Mouse (Mus musculus) liver, embryonic 14.5 days (tissue): ENCODE data around the gene Fars2. TPM values are rescaled to one million over a fixed set of nuclear protein-coding genes. Genes with fewer than 3 reads are reported as not detected.

ENCODE experiments used
- ATAC-seq: fragments of 200-750 bp; cut with Nextera tagmentation; 2 replicates; pipeline ENCODE4 v1.8.0; 2017; ENCODE audit warnings: moderate number of reproducible peaks, mild to moderate bottlenecking, moderate library complexity; ENCODE audit not compliant: insufficient read depth
- DNase-seq, 3 experiments: peaks; one replicate each; pipeline ENCODE4 v3.0.0-alpha.2; 2012 to 2013; ENCODE audit warnings: low read depth in 3 of 3, low spot score in 3 of 3
- H3K27ac ChIP-seq: fragments of 300-500 bp; sonication (generic); 2 replicates; pipeline ENCODE4 v1.5.1; 2014; ENCODE audit warnings: moderate library complexity, mild to moderate bottlenecking, control low read depth, inconsistent platforms
- H3K27me3 ChIP-seq: fragments of 300-500 bp; sonication (generic); 2 replicates; pipeline ENCODE4 v1.6.1; 2014; ENCODE audit warnings: mild to moderate bottlenecking, low read length, moderate library complexity; ENCODE audit not compliant: control insufficient read depth, insufficient read depth
- H3K36me3 ChIP-seq: fragments of 300-500 bp; sonication (generic); replicated peaks from 2 replicates; pipeline ENCODE4 v1.6.1; 2014; ENCODE audit warnings: low read depth; ENCODE audit not compliant: control insufficient read depth, insufficient read depth
- H3K4me1 ChIP-seq, 2 experiments: fragments of 200-500 bp in 1 of 2; fragments of 300-500 bp in 1 of 2; sonication (generic) in 1 of 2; replicated peaks; 2 replicates each; pipeline ENCODE4 v1.6.1; 2012 to 2014; ENCODE audit warnings: antibody characterized with exemption in 1 of 2, inconsistent platforms in 1 of 2, low read length in 1 of 2; ENCODE audit not compliant: control insufficient read depth in 2 of 2, insufficient read depth in 2 of 2
- H3K4me2 ChIP-seq: fragments of 300-500 bp; sonication (generic); 2 replicates; pipeline ENCODE4 v1.6.1; 2014; ENCODE audit warnings: low read depth, mild to moderate bottlenecking, control low read depth, moderate library complexity
- H3K4me3 ChIP-seq, 2 experiments: fragments of 200-500 bp in 1 of 2; fragments of 300-500 bp in 1 of 2; sonication (generic) in 1 of 2; 2 replicates each; pipeline ENCODE4 v1.5.1; 2012 to 2014; ENCODE audit warnings: low read depth in 2 of 2, low read length in 2 of 2, mild to moderate bottlenecking in 2 of 2, control low read depth in 1 of 2, inconsistent platforms in 1 of 2, moderate library complexity in 1 of 2; ENCODE audit not compliant: insufficient read depth in 1 of 2
- H3K9ac ChIP-seq: fragments of 300-500 bp; sonication (generic); replicated peaks from 2 replicates; pipeline ENCODE4 v1.6.1; 2014; ENCODE audit warnings: mild to moderate bottlenecking, control low read depth, moderate library complexity
- H3K9me3 ChIP-seq: fragments of 300-500 bp; sonication (generic); 2 replicates; pipeline ENCODE4 v1.6.1; 2016; ENCODE audit warnings: low read length, mixed read lengths; ENCODE audit not compliant: control insufficient read depth
- CTCF ChIP-seq: IDR thresholded peaks from 2 replicates; pipeline ENCODE4 v1.5.1; 2016; ENCODE audit warnings: antibody characterized with exemption, low read depth, control low read depth
- EP300 ChIP-seq: IDR thresholded peaks from 2 replicates; pipeline ENCODE4 v1.6.1; 2016; ENCODE audit warnings: antibody characterized with exemption, low read depth
- WGBS: fragments of 180-500 bp; shearing (Covaris S2); extraction: QIAGEN DNeasy Blood & Tissue Kit; methylation state at CpG from one replicate; pipeline ENCODE4 v1.1.7; 2014; ENCODE audit not compliant: insufficient replicate concordance; 5-methylcytosine and 5-hydroxymethylcytosine counted together
- polyA plus RNA-seq, 2 experiments: library from polyadenylated mRNA; depleted of rRNA in 1 of 2; stranded (reverse) in 1 of 2; unstranded in 1 of 2; fragments of >200 nt; fragmentation: Nextera tagmentation in 1 of 2; extraction: Ambion mirVana in 1 of 2; gene quantifications; 2 replicates each; pipeline versions ENCODE4 v1.2.1 to v1.2.3; 2012 to 2014

Fars2 gene
- polyA plus RNA-seq, 2 experiments, result 18.8 to 23.0 TPM

DNA sequence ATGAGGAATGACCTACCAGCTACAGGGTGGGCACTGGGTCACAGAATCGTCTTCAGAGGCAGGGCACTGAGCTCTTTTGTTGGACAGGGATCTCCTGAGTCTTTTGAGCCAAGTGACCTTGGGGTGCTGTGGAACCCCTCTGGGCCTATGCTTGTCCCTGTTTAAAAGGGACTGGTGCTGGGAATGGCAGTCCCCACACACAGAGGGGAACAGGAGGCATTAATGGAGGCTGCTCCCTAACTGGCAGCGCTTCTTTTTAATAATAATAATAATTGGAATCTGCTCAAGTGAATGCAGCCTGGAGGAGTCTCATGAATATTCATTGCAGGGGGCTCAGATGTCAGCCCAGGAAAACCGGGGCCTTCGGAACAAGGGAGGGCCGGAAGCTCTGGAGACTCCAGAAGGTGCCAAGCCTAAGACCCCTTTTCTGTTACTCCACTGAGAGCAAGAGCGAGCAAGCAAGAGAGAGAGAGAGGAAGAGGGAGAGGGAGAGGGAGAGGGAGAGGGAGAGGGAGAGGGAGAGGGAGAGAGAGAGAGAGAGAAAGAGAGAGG lies 447.6 kb downstream of the Fars2 start:
- DNase-seq, result no peak
- H3K9me3 ChIP-seq, result no peaks in the 10 kb centered on the region

DNA sequence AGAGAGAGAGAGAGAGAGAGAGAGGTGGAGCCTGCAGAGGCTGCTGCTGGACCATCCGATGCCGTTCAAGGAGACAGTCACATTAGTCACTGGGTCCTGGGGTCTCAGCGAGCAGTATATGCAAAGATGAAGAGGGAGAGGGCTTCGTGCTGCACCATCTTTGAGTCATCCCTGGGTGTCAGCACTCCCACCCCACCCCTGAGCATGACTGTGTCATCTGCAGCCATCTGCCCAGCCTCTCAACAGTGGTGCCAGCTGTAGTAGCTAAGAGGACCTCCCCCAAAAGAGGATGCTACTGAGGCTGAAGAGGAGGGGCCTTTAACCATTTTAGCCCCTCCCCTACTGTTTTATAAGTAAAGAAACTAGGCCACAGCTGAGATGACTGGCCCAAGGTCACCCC lies 459.6 kb downstream of the Fars2 start:
- Histone ChIP-seq H3K4me3 (no peak overlapping the region), H3K4me1 (peaks cover 0 to 6% of the 10 kb centered on the region in 2 experiments; a peak in 2 of 4 replicates), H3K27ac (no peak overlapping the region), H3K9ac (no peak overlapping the region), H3K27me3 (no peaks in the 10 kb centered on the region), H3K36me3 (no peaks in the 10 kb centered on the region), H3K9me3 (no peaks in the 10 kb centered on the region), H3K4me2 (no peak overlapping the region)
- TF ChIP-seq EP300, result no peak
- TF ChIP-seq CTCF, result no peak
- DNase-seq, result no peak
- ATAC-seq, result no peak
- WGBS, result 64% methylated on average over 4 of the region's 4 CpGs

More for the DNA sequence above, 447.6 kb downstream of the Fars2 start:
- no peaks in the 10 kb centered on the region for H3K4me1 ChIP-seq
- 43% methylated on average over 6 of the region's 6 CpGs for WGBS
- no peak overlapping the region for H3K27ac ChIP-seq
- no peak overlapping the region for H3K4me3 ChIP-seq
- no peak for ATAC-seq
- no peak for TF ChIP-seq EP300
- no peak for TF ChIP-seq CTCF
- no peaks in the 10 kb centered on the region for H3K27me3 ChIP-seq
- H3K36me3 ChIP-seq, result no peaks in the 10 kb centered on the region
- no peak overlapping the region for H3K9ac ChIP-seq
- no peak overlapping the region for H3K4me2 ChIP-seq

DNA sequence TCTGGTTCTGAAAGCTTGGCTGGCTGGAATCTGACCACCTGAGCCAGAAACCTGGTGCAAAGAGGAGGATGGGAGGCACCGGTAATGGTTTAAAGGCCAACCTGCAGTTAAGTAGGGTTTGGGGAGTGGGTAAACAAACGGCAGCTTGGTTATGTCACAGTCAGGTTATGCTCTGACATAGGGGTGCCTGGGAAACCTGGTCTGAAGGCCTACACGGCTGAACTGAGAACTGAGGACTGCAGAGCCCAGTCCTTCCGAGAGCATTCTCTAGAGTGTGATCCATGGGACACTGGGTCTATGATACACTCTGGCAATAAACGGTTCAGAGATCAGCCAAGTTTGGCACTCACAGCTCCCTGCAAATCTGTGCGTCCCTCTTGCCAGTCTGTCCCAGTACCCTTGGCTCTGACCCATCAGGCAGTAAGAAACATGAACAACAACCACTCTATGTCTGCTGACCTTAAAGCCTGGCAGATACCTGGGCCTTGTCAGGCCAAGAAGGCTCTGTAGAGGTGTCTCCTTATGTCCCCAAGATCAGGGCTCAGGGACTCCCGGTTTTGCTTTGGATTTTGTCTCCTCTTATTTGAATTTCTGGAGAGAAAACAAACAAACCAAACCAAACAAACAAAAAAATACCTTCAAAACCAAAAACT lies 460.8 kb downstream of the Fars2 start:
- ATAC-seq, result peak; percentile 61
- peak; percentile 6 to 10 (median 6) for DNase-seq
- peaks cover 0 to 7% of the 10 kb centered on the region in 2 experiments; a peak in 2 of 4 replicates for H3K4me1 ChIP-seq
- H3K9ac ChIP-seq, result no peak overlapping the region
- peak overlapping the region; percentile 12; the same call in 1 of the 2 replicates for H3K27ac ChIP-seq
- no peak overlapping the region for H3K4me2 ChIP-seq
- no peak overlapping the region for H3K4me3 ChIP-seq
- no peaks in the 10 kb centered on the region for H3K27me3 ChIP-seq
- 31% methylated on average over 7 of the region's 7 CpGs for WGBS
- H3K36me3 ChIP-seq, result no peaks in the 10 kb centered on the region
- H3K9me3 ChIP-seq, result no peaks in the 10 kb centered on the region
- TF ChIP-seq CTCF (no peak), EP300 (no peak)

DNA sequence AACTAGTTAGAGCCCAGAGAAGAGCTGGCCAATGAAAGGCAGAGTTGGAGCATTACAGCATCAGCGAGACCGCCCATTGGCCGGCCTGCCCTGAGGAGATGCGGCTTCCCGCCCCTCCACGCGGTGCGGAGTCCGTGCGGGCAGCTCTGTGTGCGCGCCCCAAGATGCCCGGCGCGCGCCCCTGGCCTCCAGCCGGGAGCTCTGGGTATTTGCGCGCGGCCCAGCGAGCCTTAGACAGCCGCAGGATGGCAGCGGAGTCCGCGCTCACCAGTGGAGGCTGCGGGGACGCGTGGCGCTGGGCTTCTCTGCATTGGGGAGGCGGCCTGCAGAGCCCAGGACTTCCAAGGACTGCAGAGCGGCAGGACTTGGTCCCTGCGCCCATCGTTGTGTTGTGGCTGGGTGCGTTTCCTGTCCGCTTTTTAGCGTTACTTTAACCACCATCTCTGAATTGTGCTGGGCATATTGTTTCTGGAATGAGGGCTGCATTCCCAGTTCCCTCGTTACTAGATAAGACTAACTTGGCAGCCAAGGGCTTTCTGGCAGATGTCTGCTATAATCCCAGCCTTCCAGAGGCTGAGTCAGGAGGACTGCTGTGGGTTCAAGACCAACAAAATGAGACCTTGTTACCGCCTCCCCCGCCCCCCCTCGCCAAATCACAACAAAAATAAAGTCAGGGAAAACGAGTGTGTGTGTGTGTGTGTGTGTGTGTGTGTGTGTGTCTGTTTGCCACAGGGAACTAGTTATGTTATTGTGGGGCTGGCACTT lies 461.5 kb downstream of the Fars2 start:
- Histone ChIP-seq H3K4me2 (peak overlapping the region; percentile 37), H3K36me3 (no peaks in the 10 kb centered on the region), H3K27me3 (no peaks in the 10 kb centered on the region), H3K9ac (peak overlapping the region; percentile 28; the same call in 1 of the 2 replicates), H3K27ac (no peak overlapping the region), H3K4me3 (peak overlapping the region; percentile 40 to 46), H3K9me3 (no peaks in the 10 kb centered on the region), H3K4me1 (peaks cover 0 to 9% of the 10 kb centered on the region in 2 experiments; a peak in 2 of 4 replicates)
- 3% methylated on average over 41 of the region's 41 CpGs for WGBS
- TF ChIP-seq CTCF (0 out of 2 replicates have a peak, but pooled peaks have one; percentile 26), EP300 (no peak)
- DNase-seq (peak; percentile 9 to 13 (median 9)), ATAC-seq (peak; percentile 83)

DNA sequence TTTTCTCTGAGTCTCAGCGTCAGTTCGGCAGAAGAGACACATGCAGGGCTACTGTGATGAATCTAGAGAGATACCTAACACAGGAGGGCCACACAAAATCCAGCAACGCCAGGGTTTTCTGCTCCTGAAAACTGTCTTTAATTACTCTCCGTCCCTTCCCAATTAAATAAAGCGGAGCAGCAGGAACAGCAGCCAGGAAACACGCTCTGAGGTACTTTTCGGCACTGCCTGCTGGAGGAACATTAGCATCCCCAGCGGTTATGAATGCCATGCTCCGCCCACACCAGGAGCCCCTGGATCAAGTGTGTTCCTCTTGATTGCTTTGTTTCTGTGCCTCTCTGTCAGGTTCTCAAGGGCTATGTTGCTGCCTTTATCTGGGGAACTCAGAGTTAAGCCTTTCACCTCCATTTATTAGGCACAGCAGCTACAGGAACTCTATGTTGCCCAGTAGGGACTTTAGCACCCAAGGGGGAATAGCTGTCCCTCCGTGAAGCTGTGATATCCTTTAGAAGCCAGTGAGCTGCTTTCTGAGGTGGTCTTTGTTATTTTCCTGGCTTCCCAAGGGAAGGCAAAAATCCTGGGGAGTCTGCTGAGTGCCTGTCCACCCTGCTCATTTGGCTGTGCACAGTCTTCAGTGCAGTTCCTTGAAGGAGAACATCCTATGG lies 465.3 kb downstream of the Fars2 start:
- no peak overlapping the region for H3K4me3 ChIP-seq
- H3K9ac ChIP-seq, result no peak overlapping the region
- H3K4me2 ChIP-seq, result no peak overlapping the region
- H3K27ac ChIP-seq, result no peak overlapping the region
- no peak for ATAC-seq
- no peaks in the 10 kb centered on the region for H3K9me3 ChIP-seq
- DNase-seq, result no peak
- H3K36me3 ChIP-seq, result no peaks in the 10 kb centered on the region
- H3K27me3 ChIP-seq, result no peaks in the 10 kb centered on the region
- peaks cover 0 to 9% of the 10 kb centered on the region in 2 experiments; a peak in 2 of 4 replicates for H3K4me1 ChIP-seq
- TF ChIP-seq CTCF (no peak), EP300 (no peak)
- 19% methylated on average over 10 of the region's 10 CpGs for WGBS
